Mouse (Mus musculus) layer of hippocampus, postnatal 14 days (tissue): ENCODE data around the gene Ptpre. TPM values are rescaled to one million over a fixed set of nuclear protein-coding genes. Genes with fewer than 3 reads are reported as not detected.
"Not testable (repeated sequence)": the region's sequence is repeated elsewhere in the genome, so short reads cannot be mapped to it uniquely, and the experiment has no call there.

Experiments used
- DNase-seq, 2 experiments: peaks; one replicate each; pipeline ENCODE4 v3.0.0; 2021 to 2022; ENCODE audit warnings: low spot score in 2 of 2, mixed read lengths in 1 of 2
- total RNA-seq, 2 experiments: library from RNA; stranded (reverse); gene quantifications; 2 replicates each; pipeline ENCODE4 v1.2.3; 2021

Ptpre gene
- total RNA-seq, 2 experiments from 2014 or later = 55.2 to 55.7 TPM

- not testable (repeated sequence) for DNase-seq
These were observed 38.2 kb downstream of the Ptpre start for GRCm38 (mm10) chr7:135575319-135576069.

GRCm38 (mm10) chr7:135576329-135576728, 39.0 kb downstream of the Ptpre start:
- DNase-seq = no peak

GRCm38 (mm10) chr7:135578715-135579325, 41.5 kb downstream of the Ptpre start:
- DNase-seq = peak; percentile 46 to 72

- DNase-seq = peak; percentile 50 to 73
These were observed 43.2 kb downstream of the Ptpre start for GRCm38 (mm10) chr7:135580306-135581091.

GRCm38 (mm10) chr7:135581128-135581527, 43.8 kb downstream of the Ptpre start:
- no peak for DNase-seq

- no peak for DNase-seq
These were observed 47.9 kb downstream of the Ptpre start for GRCm38 (mm10) chr7:135585125-135585687.

DNA sequence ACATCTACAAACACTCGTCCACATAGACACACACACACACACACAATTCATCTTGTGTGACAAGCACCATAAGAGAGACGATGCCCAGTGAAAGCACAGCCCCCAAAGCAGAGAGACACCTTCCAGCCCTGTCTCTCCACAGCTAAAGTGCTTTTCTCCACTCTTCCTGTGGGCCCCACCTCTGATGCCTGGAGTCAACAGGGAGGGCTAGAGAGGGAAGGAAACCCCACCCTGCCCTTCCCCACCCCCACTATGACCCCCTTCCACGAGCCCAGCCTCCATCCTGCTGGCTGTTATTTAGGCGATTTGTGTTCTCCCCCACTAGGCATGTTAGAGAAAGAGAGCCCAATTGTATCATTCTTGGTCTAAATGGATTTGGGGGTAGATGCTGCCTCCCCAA, 49.1 kb downstream of the Ptpre start:
- DNase-seq = no peak

GRCm38 (mm10) chr7:135587821-135588575, 50.7 kb downstream of the Ptpre start:
- DNase-seq = no peak

DNA sequence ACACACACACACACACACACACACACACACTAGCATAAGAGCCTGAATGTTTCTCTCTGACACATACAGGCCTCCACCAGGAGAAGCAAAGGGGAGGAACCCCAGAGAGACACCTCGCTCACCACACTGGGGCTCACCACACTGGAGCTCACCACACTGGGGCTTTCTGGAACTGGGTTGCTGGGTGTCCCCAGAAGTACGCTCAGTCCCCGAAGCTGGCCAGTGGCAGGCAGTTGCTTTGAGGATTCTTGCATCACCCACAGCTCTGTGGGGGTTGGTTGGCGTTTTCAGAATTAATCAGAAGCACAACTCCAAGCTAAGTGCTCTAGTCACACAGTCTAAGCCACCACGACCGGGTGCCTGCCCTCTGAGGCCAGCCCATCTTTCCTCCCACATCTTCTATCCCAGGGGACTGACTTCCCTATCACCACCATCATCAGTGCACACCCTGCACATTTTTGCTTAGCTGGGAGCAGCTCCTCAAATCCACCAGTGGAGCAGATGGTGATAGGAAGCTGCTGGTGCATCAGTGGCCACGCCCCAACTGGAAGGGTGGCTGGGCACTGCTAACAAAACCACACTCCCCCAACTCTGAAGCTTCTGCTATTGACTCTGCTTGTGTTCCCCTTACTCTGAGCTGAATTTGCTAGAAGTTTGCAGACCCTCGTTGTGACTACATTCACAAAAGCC, 51.5 kb downstream of the Ptpre start:
- DNase-seq = peak in 1 of 2 experiments; percentile 52

GRCm38 (mm10) chr7:135591461-135591860, 54.2 kb downstream of the Ptpre start:
- no peak for DNase-seq

DNA sequence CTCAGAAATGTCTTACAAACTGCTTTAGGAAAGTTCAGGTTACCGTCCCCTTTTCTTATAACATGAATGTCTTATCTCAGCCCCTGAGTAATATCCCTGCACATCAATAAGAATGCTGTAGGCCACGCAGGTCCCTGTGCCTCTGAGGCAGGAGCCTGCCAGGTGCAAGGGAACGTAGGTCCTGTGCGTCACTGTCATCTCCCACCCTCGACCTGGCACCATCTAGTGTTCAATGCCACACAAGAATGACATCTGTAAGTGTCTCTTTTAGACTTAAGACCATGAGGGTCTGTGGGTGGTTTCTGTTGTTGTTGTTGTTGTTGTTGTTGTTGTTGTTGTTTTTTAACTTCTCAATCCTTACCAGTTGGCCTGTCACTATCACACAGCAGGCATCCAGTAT, 56.0 kb downstream of the Ptpre start:
- DNase-seq = no peak

GRCm38 (mm10) chr7:135593825-135594224, 56.5 kb downstream of the Ptpre start:
- no peak for DNase-seq

GRCm38 (mm10) chr7:135594676-135595075, 57.4 kb downstream of the Ptpre start:
- no peak for DNase-seq

- no peak for DNase-seq
These were observed 58.4 kb downstream of the Ptpre start for GRCm38 (mm10) chr7:135595640-135596174.

DNA sequence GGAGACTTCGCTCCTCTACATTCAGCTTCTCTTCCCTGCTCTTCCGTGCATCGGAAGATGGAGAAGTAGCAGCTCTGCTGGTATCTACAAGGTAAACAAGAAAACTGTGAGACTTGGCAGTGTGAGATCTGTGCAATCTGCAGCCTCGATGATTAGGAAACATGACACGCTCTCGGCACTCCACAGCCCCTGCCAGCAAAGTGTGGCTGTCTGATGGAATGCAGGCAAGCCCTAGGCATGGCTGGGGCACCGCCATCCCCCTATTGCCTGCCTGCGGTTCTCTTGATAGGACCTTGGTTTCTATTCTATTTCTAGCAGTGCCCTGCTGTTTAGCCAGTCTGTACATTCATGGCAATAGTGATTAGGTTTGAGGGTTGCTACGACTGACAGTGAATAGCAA, 59.7 kb downstream of the Ptpre start:
- no peak for DNase-seq

DNA sequence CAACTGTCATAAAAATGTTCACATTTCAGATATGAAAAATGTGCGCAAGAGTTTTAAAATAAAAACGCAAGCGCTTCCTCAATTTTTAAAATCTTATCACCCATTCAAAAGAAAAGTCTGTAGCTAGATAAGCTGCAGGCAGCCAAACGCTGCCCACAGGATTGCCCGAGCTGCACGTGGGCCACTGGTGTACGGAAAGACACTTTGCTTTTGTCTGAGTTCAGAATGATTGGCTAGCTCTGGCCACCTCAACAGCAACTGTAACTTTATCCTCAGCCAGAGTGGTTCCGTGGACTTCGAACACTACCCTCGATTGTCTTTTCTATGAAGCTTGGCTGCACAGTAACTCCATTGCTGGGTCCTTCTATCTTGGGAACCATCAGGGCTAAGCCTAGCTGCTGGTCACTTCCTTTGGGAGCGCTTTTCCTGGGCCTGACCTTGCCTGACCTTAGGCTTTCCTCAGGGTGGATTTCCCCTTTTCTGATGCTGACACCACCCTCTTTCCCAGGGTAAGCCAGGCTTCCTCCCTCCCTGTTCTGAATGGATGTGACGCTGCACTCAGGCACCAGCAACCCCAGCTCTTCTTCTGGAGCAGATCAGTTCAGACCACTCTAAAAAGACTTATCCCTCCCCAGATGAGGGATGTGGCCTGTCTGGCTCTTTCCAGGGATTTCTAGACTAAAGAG, 60.5 kb downstream of the Ptpre start:
- DNase-seq = no peak

DNA sequence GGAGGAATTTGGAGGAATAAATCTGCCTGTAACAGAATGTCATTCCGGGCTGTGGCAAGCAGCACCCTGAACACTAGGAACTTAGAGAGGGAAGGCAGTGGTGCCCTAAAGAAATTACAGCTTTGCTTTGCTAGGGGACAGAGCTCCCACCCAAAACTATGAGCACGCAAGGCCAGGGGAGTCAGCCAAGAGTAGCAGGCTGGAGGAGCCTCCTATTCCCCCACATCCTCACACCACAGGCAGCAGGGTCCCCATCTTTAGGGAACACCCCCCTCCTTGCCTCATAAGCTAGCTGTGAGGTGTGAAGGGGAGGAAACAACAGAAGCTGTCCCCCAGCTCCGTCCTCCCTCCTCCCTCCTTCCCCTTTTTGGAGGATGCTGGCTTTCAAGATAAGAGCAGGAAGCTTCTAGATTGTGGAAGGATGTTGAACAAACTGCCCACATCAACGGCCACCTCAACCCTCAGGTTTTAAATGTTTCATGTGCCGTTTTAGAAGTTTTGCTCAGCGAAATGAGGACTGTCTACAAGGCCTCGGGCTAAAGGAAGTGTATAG, 61.1 kb downstream of the Ptpre start:
- DNase-seq = no peak

- peak in 1 of 2 experiments; percentile 61 for DNase-seq
These were observed 62.8 kb downstream of the Ptpre start for GRCm38 (mm10) chr7:135600076-135600475.

DNA sequence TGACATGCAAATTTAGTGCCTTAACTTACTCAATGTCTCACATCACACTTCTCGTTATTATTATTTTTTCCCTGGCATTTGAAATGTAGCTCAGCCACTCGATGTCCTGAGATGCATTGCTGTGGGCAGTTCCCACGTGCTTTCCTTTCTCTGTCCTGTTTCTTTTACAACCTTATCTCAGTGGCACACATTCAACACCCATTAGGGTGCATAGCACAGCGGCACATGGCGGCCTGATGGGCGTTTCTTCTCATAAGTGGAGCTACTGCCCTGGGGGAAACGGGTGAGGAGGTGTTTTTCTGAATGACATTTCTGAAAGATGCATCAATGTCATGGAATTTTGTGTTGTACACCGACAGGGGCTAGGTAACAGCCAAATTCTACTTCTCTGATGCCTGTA, 64.3 kb downstream of the Ptpre start:
- DNase-seq = no peak
